In the genomic region with DNA sequence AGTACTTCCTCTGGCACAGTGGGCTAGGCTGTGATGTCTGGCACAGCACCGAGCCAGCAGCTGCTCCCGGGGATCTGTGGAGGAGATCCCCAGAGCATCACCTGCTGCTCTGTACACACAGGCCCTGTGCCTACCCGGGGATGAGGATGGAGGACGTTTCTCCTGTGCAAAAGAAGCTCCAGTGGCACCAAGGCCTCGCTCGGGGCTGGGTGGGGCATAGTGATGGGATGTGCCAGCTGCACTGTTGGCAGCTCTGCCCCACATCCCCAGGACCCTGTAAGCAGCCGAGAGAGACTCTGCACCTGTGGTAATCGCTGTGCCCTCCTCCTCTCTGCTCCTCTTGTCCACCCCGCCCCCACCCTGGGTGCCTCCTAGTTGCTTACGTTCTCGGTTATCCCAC, we compare ENCODE assay signal across 14 mouse cellular contexts. TPM values are rescaled to one million over a fixed set of nuclear protein-coding genes. Genes with fewer than 3 reads are reported as not detected.
DNase-seq lines count a peak whose midpoint lies in the region; ATAC-seq lines count a peak whose summit lies in the region.
"Had no signal": no experiment of that assay in that cellular context is flagged by ENCODE, and none has a peak within 500 bp of the region (broad histone marks: within the 10 kb centered on the region; RNA-seq: fewer than 3 reads in every experiment).

No protein-coding gene starts in this region.

- no peak overlapping the region for H3K4me2 ChIP-seq in heart, embryonic 12.5 days
- H3K4me2 ChIP-seq in midbrain, embryonic 15.5 days = no peak overlapping the region
- H3K4me2 ChIP-seq in midbrain, embryonic 14.5 days (ENCODE audit: low read length) = no peak overlapping the region
- H3K4me2 ChIP-seq: liver, embryonic 15.5 days had no signal

- ATAC-seq in heart, embryonic 12.5 days (ENCODE audit: insufficient number of reproducible peaks, low FRiP score) = no peak
- peak; percentile 11; the same call in 1 of the 2 replicates for ATAC-seq in midbrain, embryonic 15.5 days (replicated peaks)
- no peak for ATAC-seq in midbrain, embryonic 14.5 days (ENCODE audit: low FRiP score, low TSS enrichment)
- ATAC-seq: midbrain, embryonic 16.5 days had no signal

- H3K27ac ChIP-seq in heart, embryonic 12.5 days (ENCODE audit: poor library complexity, severe bottlenecking) = no peak overlapping the region
- H3K27ac ChIP-seq in midbrain, embryonic 15.5 days = no peak overlapping the region
- no peak overlapping the region for H3K27ac ChIP-seq in midbrain, embryonic 14.5 days (replicated peaks; ENCODE audit: low read depth, low read length)
- H3K27ac ChIP-seq in embryonic facial prominence, embryonic 10.5 days (replicated peaks) = peak overlapping the region; percentile 19; the same call in 1 of the 2 replicates
- H3K27ac ChIP-seq: liver, embryonic 15.5 days had no signal

- peak; percentile 96 for DNase-seq in heart, adult 11 months
- DNase-seq in midbrain, embryonic 14.5 days = no peak
- DNase-seq in embryonic facial prominence, embryonic 10.5 days (ENCODE audit: low spot score) = no peak
- DNase-seq in thymus, adult 18-20 months = peak; percentile 86
- no peak for DNase-seq in adrenal gland, adult 8-10 months
- no peak for DNase-seq in adrenal gland, adult (ENCODE audit: inconsistent age in 2 of 2, low spot score in 1 of 2)
- DNase-seq: kidney, postnatal 4 days had no signal

- H3K27me3 ChIP-seq in heart, embryonic 12.5 days (replicated peaks) = no peaks in the 10 kb centered on the region
- no peaks in the 10 kb centered on the region for H3K27me3 ChIP-seq in midbrain, embryonic 15.5 days (replicated peaks)
- H3K27me3 ChIP-seq in midbrain, embryonic 14.5 days (ENCODE audit: control insufficient read depth, insufficient read depth, low read length) = no peaks in the 10 kb centered on the region
- H3K27me3 ChIP-seq in embryonic facial prominence, embryonic 10.5 days (replicated peaks; ENCODE audit: low read depth, poor library complexity, severe bottlenecking) = no peaks in the 10 kb centered on the region
- H3K27me3 ChIP-seq: liver, embryonic 15.5 days had no signal

- 76% methylated on average over 11 of the region's 11 CpGs for WGBS in heart, embryonic 12.5 days
- WGBS in midbrain, embryonic 15.5 days = 57% methylated on average over 11 of the region's 11 CpGs
- 52% methylated on average over 10 of the region's 11 CpGs for WGBS in midbrain, embryonic 14.5 days
- WGBS in embryonic facial prominence, embryonic 10.5 days = 66% methylated on average over 11 of the region's 11 CpGs

- no peaks in the 10 kb centered on the region for H3K9me3 ChIP-seq in heart, embryonic 12.5 days (replicated peaks)
- H3K9me3 ChIP-seq in midbrain, embryonic 15.5 days = no peaks in the 10 kb centered on the region
- no peaks in the 10 kb centered on the region for H3K9me3 ChIP-seq in midbrain, embryonic 14.5 days (ENCODE audit: control insufficient read depth, low read length)
- H3K9me3 ChIP-seq in embryonic facial prominence, embryonic 10.5 days = no peaks in the 10 kb centered on the region
- H3K9me3 ChIP-seq: liver, embryonic 15.5 days had no signal

- no peak overlapping the region for H3K4me3 ChIP-seq in heart, embryonic 12.5 days
- no peak overlapping the region for H3K4me3 ChIP-seq in midbrain, embryonic 15.5 days
- H3K4me3 ChIP-seq in midbrain, embryonic 14.5 days (replicated peaks; ENCODE audit: low read depth, low read length) = no peak overlapping the region
- H3K4me3 ChIP-seq in embryonic facial prominence, embryonic 10.5 days = no peak overlapping the region
- H3K4me3 ChIP-seq: liver, embryonic 15.5 days had no signal

- no peak overlapping the region for H3K9ac ChIP-seq in heart, embryonic 12.5 days
- no peak overlapping the region for H3K9ac ChIP-seq in midbrain, embryonic 15.5 days
- H3K9ac ChIP-seq in midbrain, embryonic 14.5 days (replicated peaks; ENCODE audit: low read length) = no peak overlapping the region
- H3K9ac ChIP-seq: liver, embryonic 15.5 days had no signal

- peaks cover 58% of the 10 kb centered on the region for H3K4me1 ChIP-seq in heart, embryonic 12.5 days (replicated peaks)
- peaks cover 39% of the 10 kb centered on the region for H3K4me1 ChIP-seq in midbrain, embryonic 15.5 days
- H3K4me1 ChIP-seq in midbrain, embryonic 14.5 days (ENCODE audit: control insufficient read depth, insufficient read depth, low read length) = peaks cover 22% of the 10 kb centered on the region
- peaks cover 44% of the 10 kb centered on the region for H3K4me1 ChIP-seq in embryonic facial prominence, embryonic 10.5 days

- no peaks in the 10 kb centered on the region for H3K36me3 ChIP-seq in heart, embryonic 12.5 days
- H3K36me3 ChIP-seq in midbrain, embryonic 15.5 days (replicated peaks) = no peaks in the 10 kb centered on the region
- H3K36me3 ChIP-seq in midbrain, embryonic 14.5 days (ENCODE audit: control insufficient read depth, insufficient read depth, low read length) = no peaks in the 10 kb centered on the region
- H3K36me3 ChIP-seq in embryonic facial prominence, embryonic 10.5 days (replicated peaks) = no peaks in the 10 kb centered on the region

RNA-seq across cellular contexts. Expression of a gene that starts 15.3 kb away (rescaled TPM):
- not detected in 2 replicates for polyA plus RNA-seq in heart, embryonic 12.5 days (2016; fragmentation: Nextera tagmentation; extraction: Ambion mirVana)
- polyA plus RNA-seq in midbrain, embryonic 15.5 days (2015; fragmentation: Nextera tagmentation; extraction: Ambion mirVana) = 0.17 and 0.23 TPM in 2 replicates
- not detected in 2 replicates for polyA plus RNA-seq in midbrain, embryonic 14.5 days (2014; fragmentation: Nextera tagmentation; extraction: Ambion mirVana)
- polyA plus RNA-seq in embryonic facial prominence, embryonic 10.5 days (2016; fragmentation: Nextera tagmentation; extraction: Ambion mirVana) = not detected in 2 replicates
- total RNA-seq in adrenal gland, adult 8-10 months (2022) = under 1 TPM in 1 of 4 experiments, not detected in 3; 0.45 TPM
- total RNA-seq: adrenal gland, adult 18-20 months; granulocyte monocyte progenitor cell, adult 5-6 weeks had no signal
- polyA plus RNA-seq: embryonic facial prominence, embryonic 11.5 days; liver, embryonic 15.5 days; midbrain, embryonic 16.5 days had no signal

RNA-seq across cellular contexts. Expression of a gene that starts 37.4 kb away (rescaled TPM):
- 16.7 and 17.4 TPM in 2 replicates for polyA plus RNA-seq in heart, embryonic 12.5 days (2016; fragmentation: Nextera tagmentation; extraction: Ambion mirVana)
- 21.7 and 23.4 TPM in 2 replicates for polyA plus RNA-seq in midbrain, embryonic 15.5 days (2015; fragmentation: Nextera tagmentation; extraction: Ambion mirVana)
- 20.5 and 24.9 TPM in 2 replicates for polyA plus RNA-seq in midbrain, embryonic 14.5 days (2014; fragmentation: Nextera tagmentation; extraction: Ambion mirVana)
- polyA plus RNA-seq in embryonic facial prominence, embryonic 10.5 days (2016; fragmentation: Nextera tagmentation; extraction: Ambion mirVana) = 22.1 and 23.9 TPM in 2 replicates
- total RNA-seq in adrenal gland, adult 8-10 months (2022) = 10 to 100 TPM; 56.8 to 83.6 (median 74.3) TPM

Comparison
In these comparisons a context has a peak if more than half of its experiments do, and no peak if none do; other contexts are left out.
1. DNase-seq: peak in heart, adult 11 months (single experiment) and thymus, adult 18-20 months (2 of 2); none in midbrain, embryonic 14.5 days (single experiment), embryonic facial prominence, embryonic 10.5 days (single experiment), adrenal gland, adult 8-10 months (single experiment) and adrenal gland, adult (0 of 2).